ENCODE assay signal across 12 mouse cellular contexts in the genomic region with DNA sequence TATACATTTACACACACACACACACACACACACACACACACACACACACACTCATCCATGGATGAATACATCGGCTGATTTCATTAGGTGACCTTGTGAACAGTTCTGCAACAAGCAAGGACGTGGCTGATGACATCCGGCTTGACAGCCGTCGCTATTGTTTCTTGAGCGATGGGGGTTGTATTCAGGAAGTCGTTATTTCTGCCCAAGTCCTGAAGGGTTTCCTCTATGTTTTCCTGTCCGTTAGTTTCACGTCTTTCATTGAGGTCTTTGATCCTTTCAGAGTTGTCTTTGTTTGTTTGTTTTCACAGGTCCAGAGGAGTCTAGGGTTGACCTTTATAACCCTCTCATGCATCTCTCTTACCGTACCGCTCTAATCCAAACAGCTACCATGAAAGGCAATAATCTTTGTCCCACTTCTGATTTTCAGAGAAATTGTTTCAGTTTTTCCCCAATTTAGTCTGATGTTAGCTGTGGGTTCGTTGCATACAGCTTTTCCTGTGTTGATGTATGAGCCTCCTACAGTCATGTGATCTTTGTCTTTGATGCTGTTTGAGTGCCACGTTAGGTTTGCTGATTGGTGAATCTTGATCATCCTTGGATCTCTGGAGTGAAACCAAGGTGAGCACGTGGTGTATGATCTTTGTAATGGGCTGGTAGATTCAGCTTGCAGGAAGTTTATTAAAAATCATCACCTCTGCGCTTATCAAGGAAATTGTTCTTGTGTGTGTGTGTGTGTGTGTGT. TPM values are rescaled to one million over a fixed set of nuclear protein-coding genes. Genes with fewer than 3 reads are reported as not detected.
DNase-seq lines count a peak whose midpoint lies in the region; ATAC-seq lines count a peak whose summit lies in the region.
"Had no signal": no experiment of that assay in that cellular context is flagged by ENCODE, and none has a peak within 500 bp of the region (broad histone marks: within the 10 kb centered on the region; RNA-seq: fewer than 3 reads in every experiment).

No protein-coding gene starts in this region.

- DNase-seq in adrenal gland, adult 2 months: peak; percentile 20
- no peak for DNase-seq in adrenal gland, postnatal 10 days
- DNase-seq in ES-CJ7 (ENCODE audit: low read depth, low spot score): peak; percentile 28
- peak; percentile 67 for DNase-seq in thymus, postnatal 14 days
- DNase-seq in MN1 (ENCODE audit: low spot score): no peak
- no peak for DNase-seq in heart, postnatal 4 days
- DNase-seq in adrenal gland, postnatal 14 days: no peak
- DNase-seq: cerebellum, adult 9-11 months; kidney, adult 11 months; kidney, postnatal 36 days had no signal

- peak; percentile 84 for ATAC-seq in megakaryocyte, adult 5-6 weeks (ENCODE audit: poor library complexity, severe bottlenecking)
- ATAC-seq: midbrain, embryonic 13.5 days had no signal

RNA-seq across cellular contexts. Expression of gene Pxylp1, which starts 43.3 kb away (rescaled TPM):
- total RNA-seq in adrenal gland, adult 2 months (2021): 10 to 100 TPM in 1 of 2 experiments, 1 to 10 TPM in 1; 5.6 to 13.0 TPM
- 2.7 and 2.9 TPM in 2 replicates for polyA plus RNA-seq in adrenal gland, adult 2 months (2012; rRNA removed)
- 10 to 100 TPM in 1 of 2 experiments, 1 to 10 TPM in 1; 8.8 to 11.0 TPM for total RNA-seq in adrenal gland, postnatal 10 days (2021)
- total RNA-seq in megakaryocyte, adult 5-6 weeks (2015): 36.0 and 37.4 TPM in 2 replicates
- 33.6 and 38.6 TPM in 2 replicates for total RNA-seq in megakaryocyte, adult 5-6 weeks (2017)
- total RNA-seq in heart, postnatal 4 days (2021): 10 to 100 TPM; 22.0 to 28.3 TPM
- 8.0 and 8.4 TPM in 2 replicates for total RNA-seq in adrenal gland, postnatal 14 days (2021)

Comparison
In these comparisons a context has a peak if more than half of its experiments do, and no peak if none do; other contexts are left out.
1. DNase-seq: peak in adrenal gland, adult 2 months (single experiment), ES-CJ7 (single experiment) and thymus, postnatal 14 days (single experiment); none in adrenal gland, postnatal 10 days (single experiment), MN1 (single experiment), heart, postnatal 4 days (single experiment) and adrenal gland, postnatal 14 days (single experiment).